Comparison of ENCODE assay signal across 21 mouse cellular contexts in genomic region chr9:46555156-46555555, GRCm38 (mm10).
DNase-seq lines count a peak whose midpoint lies in the region; ATAC-seq and TF ChIP-seq lines count a peak whose summit lies in the region.
"Had no signal": no experiment of that assay in that cellular context is flagged by ENCODE, and none has a peak within 500 bp of the region (broad histone marks: within the 10 kb centered on the region; RNA-seq: fewer than 3 reads in every experiment).

No protein-coding gene starts in this region.

- no peak for TF ChIP-seq POLR2A in brain, embryonic 14.5 days (IDR thresholded peaks at IDR 0.05; ENCODE audit: borderline replicate concordance, extremely low read depth, insufficient read depth, insufficient read length, poor library complexity, severe bottlenecking)

- DNase-seq in forebrain, embryonic 10.5 days (ENCODE audit: extremely low spot score, low spot score) = no peak
- DNase-seq in forebrain, embryonic 11.5 days (ENCODE audit: low spot score) = no peak
- peak; percentile 69 for DNase-seq in brain, embryonic 14.5 days (ENCODE audit: low read depth)
- peak; percentile 36 for DNase-seq in forebrain, postnatal 0 days
- DNase-seq in liver, postnatal 0 days = no peak
- DNase-seq: adrenal gland, postnatal 14 days; cerebellum, adult 11-12 months; heart, adult 18-20 months; heart, postnatal 4 days; liver, embryonic 13.5 days; lung, postnatal 4 days; spleen, adult 18-20 months; thymus, postnatal 25 days had no signal

- 29% methylated on average over 6 of the region's 6 CpGs for WGBS in forebrain, embryonic 10.5 days
- 23% methylated on average over 6 of the region's 6 CpGs for WGBS in forebrain, embryonic 11.5 days
- 24% methylated on average over 6 of the region's 6 CpGs for WGBS in forebrain, postnatal 0 days
- 14% methylated on average over 6 of the region's 6 CpGs for WGBS in midbrain, embryonic 15.5 days
- 55% methylated on average over 6 of the region's 6 CpGs for WGBS in liver, postnatal 0 days (ENCODE audit: insufficient replicate concordance)

- H3K9me3 ChIP-seq in forebrain, embryonic 10.5 days = peaks cover 9% of the 10 kb centered on the region; the same call in 1 of the 2 replicates
- no peaks in the 10 kb centered on the region for H3K9me3 ChIP-seq in forebrain, embryonic 11.5 days (ENCODE audit: control insufficient read depth, low read length)
- no peaks in the 10 kb centered on the region for H3K9me3 ChIP-seq in forebrain, postnatal 0 days (ENCODE audit: low read length)
- H3K9me3 ChIP-seq in midbrain, embryonic 15.5 days = no peaks in the 10 kb centered on the region
- H3K9me3 ChIP-seq in liver, postnatal 0 days (ENCODE audit: low read length) = 0 out of 2 replicates have a peak, but pooled peaks cover 2% of the 10 kb centered on the region
- H3K9me3 ChIP-seq: lung, embryonic 15.5 days had no signal

- peaks cover 30% of the 10 kb centered on the region for H3K4me1 ChIP-seq in forebrain, embryonic 10.5 days
- peaks cover 8% of the 10 kb centered on the region for H3K4me1 ChIP-seq in forebrain, embryonic 11.5 days (replicated peaks; ENCODE audit: control insufficient read depth, insufficient read depth, low read length)
- peaks cover 9% of the 10 kb centered on the region; the same call in 1 of the 2 replicates for H3K4me1 ChIP-seq in forebrain, postnatal 0 days (ENCODE audit: insufficient read depth)
- H3K4me1 ChIP-seq in midbrain, embryonic 15.5 days = peaks cover 14% of the 10 kb centered on the region
- H3K4me1 ChIP-seq in liver, postnatal 0 days (ENCODE audit: insufficient read depth) = no peaks in the 10 kb centered on the region
- H3K4me1 ChIP-seq: limb, embryonic 13.5 days; liver, embryonic 13.5 days; lung, embryonic 15.5 days had no signal

- peaks cover 9% of the 10 kb centered on the region for H3K27me3 ChIP-seq in forebrain, embryonic 10.5 days (ENCODE audit: poor library complexity, severe bottlenecking)
- no peaks in the 10 kb centered on the region for H3K27me3 ChIP-seq in forebrain, embryonic 11.5 days (ENCODE audit: control insufficient read depth, insufficient read depth, low read length)
- H3K27me3 ChIP-seq in forebrain, postnatal 0 days (ENCODE audit: insufficient read depth, low read length) = no peaks in the 10 kb centered on the region
- H3K27me3 ChIP-seq in midbrain, embryonic 15.5 days (replicated peaks) = no peaks in the 10 kb centered on the region
- H3K27me3 ChIP-seq in liver, postnatal 0 days (ENCODE audit: insufficient read depth, low read length) = no peaks in the 10 kb centered on the region
- H3K27me3 ChIP-seq: liver, embryonic 13.5 days; lung, embryonic 15.5 days had no signal

- no peak for ATAC-seq in forebrain, embryonic 11.5 days (replicated peaks; ENCODE audit: low FRiP score)
- ATAC-seq in forebrain, postnatal 0 days = peak; percentile 70
- ATAC-seq in midbrain, embryonic 15.5 days (replicated peaks) = peak; percentile 48; the same call in 1 of the 2 replicates
- no peak for ATAC-seq in inflammation-experienced regulatory T-cells, adult 6 months
- ATAC-seq in liver, postnatal 0 days = no peak
- no peak for ATAC-seq in erythroblast, adult 5-6 weeks (replicated peaks; ENCODE audit: low FRiP score, poor library complexity, severe bottlenecking)
- ATAC-seq: CD4-positive, CD25-positive, alpha-beta regulatory T cell, adult 4 months; intestine, embryonic 16.5 days; Patski had no signal

- H3K27ac ChIP-seq in forebrain, embryonic 10.5 days = peak overlapping the region; percentile 70
- no peak overlapping the region for H3K27ac ChIP-seq in forebrain, embryonic 11.5 days (ENCODE audit: low read depth, low read length)
- H3K27ac ChIP-seq in forebrain, postnatal 0 days (ENCODE audit: low read depth, low read length) = 0 out of 2 replicates have a peak overlapping the region, but pooled peaks have one; percentile 55
- peak overlapping the region; percentile 27; the same call in 1 of the 2 replicates for H3K27ac ChIP-seq in midbrain, embryonic 15.5 days
- no peak overlapping the region for H3K27ac ChIP-seq in liver, postnatal 0 days (ENCODE audit: low read depth)
- H3K27ac ChIP-seq: limb, embryonic 13.5 days; liver, embryonic 13.5 days; lung, embryonic 15.5 days had no signal

- TF ChIP-seq CTCF in brain, embryonic 14.5 days (IDR thresholded peaks at IDR 0.05; ENCODE audit: borderline replicate concordance, extremely low read depth, insufficient read depth, insufficient read length) = no peak
- no peak for TF ChIP-seq CTCF in forebrain, postnatal 0 days (IDR thresholded peaks at IDR 0.05; ENCODE audit: low read depth)
- TF ChIP-seq CTCF in liver, postnatal 0 days (IDR thresholded peaks at IDR 0.05; ENCODE audit: low read depth) = no peak

- no peaks in the 10 kb centered on the region for H3K36me3 ChIP-seq in forebrain, embryonic 10.5 days (replicated peaks)
- H3K36me3 ChIP-seq in forebrain, embryonic 11.5 days (ENCODE audit: control insufficient read depth, insufficient read depth, low read length) = no peaks in the 10 kb centered on the region
- H3K36me3 ChIP-seq in forebrain, postnatal 0 days (ENCODE audit: insufficient read depth) = no peaks in the 10 kb centered on the region
- no peaks in the 10 kb centered on the region for H3K36me3 ChIP-seq in midbrain, embryonic 15.5 days (replicated peaks)
- no peaks in the 10 kb centered on the region for H3K36me3 ChIP-seq in liver, postnatal 0 days (replicated peaks; ENCODE audit: insufficient read depth, low read length)
- H3K36me3 ChIP-seq: limb, embryonic 13.5 days; liver, embryonic 13.5 days; lung, embryonic 15.5 days had no signal

- TF ChIP-seq EP300 in liver, postnatal 0 days (IDR thresholded peaks at IDR 0.05; ENCODE audit: low read depth) = no peak

- no peak overlapping the region for H3K4me3 ChIP-seq in forebrain, embryonic 10.5 days
- no peak overlapping the region for H3K4me3 ChIP-seq in forebrain, embryonic 11.5 days (ENCODE audit: low read depth, low read length)
- H3K4me3 ChIP-seq in forebrain, postnatal 0 days (ENCODE audit: low read depth, low read length) = no peak overlapping the region
- no peak overlapping the region for H3K4me3 ChIP-seq in midbrain, embryonic 15.5 days
- H3K4me3 ChIP-seq in liver, postnatal 0 days (ENCODE audit: low read depth, low read length) = no peak overlapping the region
- H3K4me3 ChIP-seq: limb, embryonic 13.5 days; liver, embryonic 13.5 days; lung, embryonic 15.5 days had no signal

- H3K4me2 ChIP-seq in forebrain, embryonic 11.5 days (ENCODE audit: low read depth, low read length, severe bottlenecking) = no peak overlapping the region
- H3K4me2 ChIP-seq in forebrain, postnatal 0 days (ENCODE audit: low read depth) = no peak overlapping the region
- no peak overlapping the region for H3K4me2 ChIP-seq in midbrain, embryonic 15.5 days
- no peak overlapping the region for H3K4me2 ChIP-seq in liver, postnatal 0 days (ENCODE audit: low read depth, low read length)
- H3K4me2 ChIP-seq: limb, embryonic 13.5 days; liver, embryonic 13.5 days; lung, embryonic 15.5 days had no signal

- H3K9ac ChIP-seq in forebrain, embryonic 11.5 days (ENCODE audit: low read length) = no peak overlapping the region
- H3K9ac ChIP-seq in forebrain, postnatal 0 days = no peak overlapping the region
- no peak overlapping the region for H3K9ac ChIP-seq in midbrain, embryonic 15.5 days
- H3K9ac ChIP-seq in liver, postnatal 0 days (replicated peaks) = no peak overlapping the region
- H3K9ac ChIP-seq: limb, embryonic 13.5 days; liver, embryonic 13.5 days; lung, embryonic 15.5 days had no signal

Comparison
In these comparisons a context has a peak if more than half of its experiments do, and no peak if none do; other contexts are left out.
1. DNase-seq: peak in brain, embryonic 14.5 days (single experiment) and forebrain, postnatal 0 days (single experiment); none in forebrain, embryonic 10.5 days (single experiment), forebrain, embryonic 11.5 days (single experiment) and liver, postnatal 0 days (single experiment).
2. H3K27ac ChIP-seq: peak in forebrain, embryonic 10.5 days (single experiment), forebrain, postnatal 0 days (single experiment) and midbrain, embryonic 15.5 days (single experiment); none in forebrain, embryonic 11.5 days (single experiment) and liver, postnatal 0 days (single experiment).
3. ATAC-seq: peak in forebrain, postnatal 0 days (single experiment) and midbrain, embryonic 15.5 days (single experiment); none in forebrain, embryonic 11.5 days (single experiment), inflammation-experienced regulatory T-cells, adult 6 months (single experiment), liver, postnatal 0 days (single experiment) and erythroblast, adult 5-6 weeks (single experiment).